Mouse (Mus musculus) embryonic facial prominence, embryonic 11.5 days (tissue): ENCODE results near the gene Rtn1. TPM values are rescaled to one million over a fixed set of nuclear protein-coding genes. Genes with fewer than 3 reads are reported as not detected.
A peak's percentile ranks its signal among the peaks of the same experiment; 100 is the strongest.

Experiments
- ATAC-seq: fragments of 200-750 bp; cut with Nextera tagmentation; replicated peaks from 2 replicates; pipeline ENCODE4 v1.8.0; 2017; ENCODE audit warnings: low read depth; ENCODE audit not compliant: insufficient number of reproducible peaks, low FRiP score, low TSS enrichment
- DNase-seq: peaks from one replicate; pipeline ENCODE4 v3.0.0-alpha.2; 2015; ENCODE audit warnings: low spot score
- H3K27ac ChIP-seq: fragments of 300-500 bp; sonication (generic); replicated peaks from 2 replicates; pipeline ENCODE4 v1.5.1; 2014; ENCODE audit warnings: mild to moderate bottlenecking, low read depth, low read length, control low read depth
- H3K27me3 ChIP-seq: fragments of 300-500 bp; sonication (generic); 2 replicates; pipeline ENCODE4 v1.6.1; 2014; ENCODE audit warnings: mild to moderate bottlenecking, low read length, moderate library complexity, mixed read lengths; ENCODE audit not compliant: control insufficient read depth, insufficient read depth
- H3K36me3 ChIP-seq: fragments of 300-500 bp; sonication (generic); replicated peaks from 2 replicates; pipeline ENCODE4 v1.6.1; 2014; ENCODE audit warnings: low read depth, mild to moderate bottlenecking, low read length, moderate library complexity, mixed read lengths; ENCODE audit not compliant: control insufficient read depth, insufficient read depth
- H3K4me1 ChIP-seq: fragments of 300-500 bp; sonication (generic); 2 replicates; pipeline ENCODE4 v1.6.1; 2014; ENCODE audit warnings: low read length, mixed read lengths; ENCODE audit not compliant: control insufficient read depth, insufficient read depth
- H3K4me2 ChIP-seq: fragments of 300-500 bp; sonication (generic); 2 replicates; pipeline ENCODE4 v1.6.1; 2014; ENCODE audit warnings: low read depth, mild to moderate bottlenecking, control low read depth, low read length, moderate library complexity
- H3K4me3 ChIP-seq: fragments of 300-500 bp; sonication (generic); 2 replicates; pipeline ENCODE4 v1.5.1; 2014; ENCODE audit warnings: low read depth, low read length, control low read depth
- H3K9ac ChIP-seq: fragments of 300-500 bp; sonication (generic); replicated peaks from 2 replicates; pipeline ENCODE4 v1.6.1; 2014; ENCODE audit warnings: mild to moderate bottlenecking, control low read depth, low read length
- H3K9me3 ChIP-seq: fragments of 300-500 bp; sonication (generic); replicated peaks from 2 replicates; pipeline ENCODE4 v1.6.1; 2016; ENCODE audit warnings: mild to moderate bottlenecking, low read length, inconsistent platforms, mixed read lengths; ENCODE audit not compliant: control insufficient read depth
- WGBS: fragments of 180-500 bp; shearing (Covaris S2); extraction: QIAGEN DNeasy Blood & Tissue Kit; methylation state at CpG from one replicate; pipeline ENCODE4 v1.1.7; 2014; 5-methylcytosine and 5-hydroxymethylcytosine counted together
- polyA plus RNA-seq: library from polyadenylated mRNA; unstranded; fragments of >200 nt; fragmentation: Nextera tagmentation; extraction: Ambion mirVana; gene quantifications from 2 replicates; pipeline ENCODE4 v1.2.1, GENCODE M21; 2014

The Rtn1 gene
- polyA plus RNA-seq, 1 experiment from 2014 or later: 79.0 TPM

DNA sequence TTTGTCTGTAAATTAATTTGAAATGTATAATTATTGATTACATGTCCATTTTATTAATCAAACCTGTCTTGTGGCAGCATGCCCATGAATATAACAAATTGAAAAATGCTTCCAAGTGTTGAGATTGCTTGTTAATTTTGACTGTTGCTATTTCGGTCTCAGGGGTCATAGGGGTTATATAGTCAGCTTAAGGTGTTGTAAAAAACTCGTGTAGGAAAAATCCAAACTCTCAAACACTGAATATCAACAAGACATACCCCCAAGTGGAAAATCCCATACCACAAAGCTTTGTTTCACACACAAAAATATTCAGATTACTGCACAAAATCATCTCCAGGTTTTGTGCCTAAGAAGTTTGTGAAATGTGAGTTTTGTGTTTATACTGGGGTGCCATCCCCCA is 18.5 kb downstream of the Rtn1 start:
- no peak overlapping the region for H3K9ac ChIP-seq
- no peaks in the 10 kb centered on the region for H3K27me3 ChIP-seq
- H3K27ac ChIP-seq: no peak overlapping the region
- no peak overlapping the region for H3K4me2 ChIP-seq
- H3K36me3 ChIP-seq: no peaks in the 10 kb centered on the region
- H3K9me3 ChIP-seq: no peaks in the 10 kb centered on the region
- no peak overlapping the region for H3K4me3 ChIP-seq
- 64% methylated on average over 2 of the region's 2 CpGs for WGBS
- ATAC-seq (no peak), DNase-seq (no peak)
- no peaks in the 10 kb centered on the region for H3K4me1 ChIP-seq

DNA sequence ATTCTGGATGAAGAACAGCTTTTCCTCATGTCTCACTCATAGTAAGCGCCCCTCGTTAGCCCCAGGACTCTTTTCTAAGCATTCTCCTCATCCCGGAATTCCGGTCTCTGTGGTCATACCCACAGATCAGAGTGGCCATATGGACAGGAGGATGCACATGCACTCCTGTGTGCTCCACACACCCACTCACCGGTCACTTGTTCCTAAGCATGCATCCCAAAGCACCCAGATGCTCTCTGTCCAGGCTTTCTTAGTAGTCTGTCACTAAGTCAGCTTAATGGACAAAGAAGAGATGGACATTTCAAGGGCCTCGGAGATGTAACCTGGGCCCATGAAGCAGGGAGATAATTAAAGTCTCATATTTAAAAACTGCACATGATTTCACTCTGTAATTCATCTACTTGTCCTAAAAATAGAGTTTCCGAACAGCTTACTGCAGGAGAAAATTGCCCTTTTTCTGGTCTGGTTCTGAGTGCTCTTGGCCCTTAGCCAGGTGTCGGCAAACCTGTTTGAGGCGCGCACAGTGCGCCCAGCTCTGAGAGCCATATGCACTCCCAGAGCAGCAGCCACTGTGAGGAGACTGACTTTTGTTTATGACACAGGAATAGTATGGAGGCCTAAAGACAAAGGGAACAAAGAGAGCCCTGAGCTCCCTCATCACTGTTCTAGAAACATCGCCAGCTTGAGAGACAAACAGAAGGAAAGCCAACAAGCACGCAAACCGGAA is 19.3 kb downstream of the Rtn1 start:
- H3K9ac ChIP-seq: no peak overlapping the region
- H3K4me2 ChIP-seq: no peak overlapping the region
- WGBS: 89% methylated on average over 14 of the region's 14 CpGs
- no peak for ATAC-seq
- DNase-seq: no peak
- H3K4me1 ChIP-seq: no peaks in the 10 kb centered on the region
- H3K27me3 ChIP-seq: no peaks in the 10 kb centered on the region
- H3K9me3 ChIP-seq: no peaks in the 10 kb centered on the region
- no peak overlapping the region for H3K4me3 ChIP-seq
- no peak overlapping the region for H3K27ac ChIP-seq
- no peaks in the 10 kb centered on the region for H3K36me3 ChIP-seq

DNA sequence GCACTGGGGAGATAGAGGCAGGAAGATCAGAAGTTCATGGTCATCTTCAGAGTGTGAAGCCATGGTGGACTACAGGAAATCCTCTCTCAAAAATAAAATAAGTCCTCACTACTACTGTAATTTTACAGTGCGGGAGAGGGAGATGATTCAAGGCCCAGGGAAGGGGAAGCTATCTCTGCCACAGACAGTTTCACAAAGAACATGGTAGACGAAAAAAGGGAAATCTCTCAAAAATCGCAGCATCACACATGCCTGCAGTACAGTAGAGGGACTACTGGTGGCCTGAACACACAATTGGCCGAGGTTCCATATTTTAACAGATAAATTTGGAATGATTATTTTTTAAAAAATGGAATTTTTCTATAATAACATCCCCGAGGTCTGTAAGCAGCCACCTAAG is 20.0 kb downstream of the Rtn1 start:
- Histone ChIP-seq H3K27ac (no peak overlapping the region), H3K9me3 (no peaks in the 10 kb centered on the region), H3K4me1 (no peaks in the 10 kb centered on the region), H3K27me3 (no peaks in the 10 kb centered on the region), H3K9ac (no peak overlapping the region), H3K36me3 (no peaks in the 10 kb centered on the region), H3K4me3 (no peak overlapping the region), H3K4me2 (no peak overlapping the region)
- no peak for DNase-seq
- no peak for ATAC-seq
- WGBS: 90% methylated on average over 5 of the region's 5 CpGs

DNA sequence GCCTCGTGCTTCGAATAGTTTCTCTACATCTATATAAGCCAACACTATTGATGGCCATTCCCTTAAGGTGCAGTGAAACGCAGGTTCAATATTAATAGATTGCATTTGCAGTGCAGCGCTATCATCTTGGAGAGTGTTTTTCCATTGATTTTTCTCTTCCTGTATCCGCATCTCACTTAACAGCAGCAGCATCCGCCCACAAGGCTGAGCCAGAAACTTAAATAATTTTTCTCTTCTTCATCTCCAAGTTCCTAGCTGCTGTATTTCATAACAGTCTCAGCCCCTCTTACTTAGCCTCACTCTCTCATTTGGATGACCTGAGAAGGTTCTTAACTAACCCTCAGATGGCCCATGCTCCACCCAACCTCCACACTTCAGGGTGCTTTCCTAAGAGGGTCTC is 20.7 kb downstream of the Rtn1 start:
- no peak overlapping the region for H3K4me2 ChIP-seq
- ATAC-seq (no peak), DNase-seq (no peak)
- H3K36me3 ChIP-seq: no peaks in the 10 kb centered on the region
- H3K4me3 ChIP-seq: no peak overlapping the region
- H3K27ac ChIP-seq: no peak overlapping the region
- no peaks in the 10 kb centered on the region for H3K4me1 ChIP-seq
- no peak overlapping the region for H3K9ac ChIP-seq
- H3K9me3 ChIP-seq: no peaks in the 10 kb centered on the region
- WGBS: 95% methylated on average over 6 of the region's 6 CpGs
- no peaks in the 10 kb centered on the region for H3K27me3 ChIP-seq

DNA sequence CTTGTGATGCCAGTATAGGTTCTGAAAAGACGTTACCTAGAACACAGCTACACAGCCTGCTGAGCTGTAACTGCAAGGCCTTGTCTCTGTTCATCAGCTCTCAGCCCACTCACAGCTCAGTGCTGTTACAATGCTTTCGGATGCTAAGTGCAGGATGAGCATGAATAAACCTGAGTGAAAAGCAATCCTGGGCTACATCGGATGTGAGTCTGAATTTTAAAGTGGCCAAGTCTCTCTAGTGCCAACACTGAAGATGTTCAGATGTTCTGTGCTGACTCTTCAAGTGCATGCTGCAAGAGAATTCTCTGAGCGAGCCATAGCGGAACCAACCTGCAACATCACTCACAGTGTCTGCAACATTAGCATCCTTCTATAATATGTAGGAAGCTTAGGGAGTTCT is 32.5 kb downstream of the Rtn1 start:
- WGBS: 91% methylated on average over 5 of the region's 5 CpGs

DNA sequence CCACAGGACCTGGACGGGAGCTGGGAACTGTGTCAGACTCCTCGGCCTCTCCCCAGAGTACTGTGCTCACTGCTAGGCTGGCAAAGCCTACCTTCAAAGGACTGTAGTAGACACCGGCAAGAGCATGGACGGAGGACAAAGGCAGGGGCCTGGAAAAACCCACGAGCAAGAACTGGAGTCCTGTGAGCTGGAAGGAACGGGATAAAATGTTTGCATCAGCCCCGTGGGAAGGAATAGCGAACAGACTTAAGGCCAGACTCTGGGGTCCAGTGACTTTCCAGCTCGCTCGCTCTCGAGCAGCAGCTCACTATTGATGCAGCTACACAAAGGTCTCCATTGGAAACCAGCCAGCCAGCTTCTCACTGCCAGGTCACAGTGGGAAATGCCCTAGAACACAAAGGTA is 34.0 kb downstream of the Rtn1 start:
- Histone ChIP-seq H3K27ac (no peak overlapping the region), H3K4me2 (no peak overlapping the region), H3K9ac (no peak overlapping the region), H3K9me3 (no peaks in the 10 kb centered on the region), H3K27me3 (no peaks in the 10 kb centered on the region), H3K36me3 (no peaks in the 10 kb centered on the region), H3K4me3 (no peak overlapping the region), H3K4me1 (no peaks in the 10 kb centered on the region)
- DNase-seq: peak; percentile 43
- ATAC-seq: peak; percentile 65; the same call in 1 of the 2 replicates
- 48% methylated on average over 11 of the region's 11 CpGs for WGBS

More for the DNA sequence above, 32.5 kb downstream of the Rtn1 start:
- Histone ChIP-seq H3K36me3 (no peaks in the 10 kb centered on the region), H3K4me3 (no peak overlapping the region), H3K9ac (no peak overlapping the region), H3K4me1 (no peaks in the 10 kb centered on the region), H3K27ac (no peak overlapping the region), H3K9me3 (no peaks in the 10 kb centered on the region), H3K4me2 (no peak overlapping the region; the same call in 1 of the 2 replicates), H3K27me3 (no peaks in the 10 kb centered on the region)
- no peak for ATAC-seq
- DNase-seq: no peak

DNA sequence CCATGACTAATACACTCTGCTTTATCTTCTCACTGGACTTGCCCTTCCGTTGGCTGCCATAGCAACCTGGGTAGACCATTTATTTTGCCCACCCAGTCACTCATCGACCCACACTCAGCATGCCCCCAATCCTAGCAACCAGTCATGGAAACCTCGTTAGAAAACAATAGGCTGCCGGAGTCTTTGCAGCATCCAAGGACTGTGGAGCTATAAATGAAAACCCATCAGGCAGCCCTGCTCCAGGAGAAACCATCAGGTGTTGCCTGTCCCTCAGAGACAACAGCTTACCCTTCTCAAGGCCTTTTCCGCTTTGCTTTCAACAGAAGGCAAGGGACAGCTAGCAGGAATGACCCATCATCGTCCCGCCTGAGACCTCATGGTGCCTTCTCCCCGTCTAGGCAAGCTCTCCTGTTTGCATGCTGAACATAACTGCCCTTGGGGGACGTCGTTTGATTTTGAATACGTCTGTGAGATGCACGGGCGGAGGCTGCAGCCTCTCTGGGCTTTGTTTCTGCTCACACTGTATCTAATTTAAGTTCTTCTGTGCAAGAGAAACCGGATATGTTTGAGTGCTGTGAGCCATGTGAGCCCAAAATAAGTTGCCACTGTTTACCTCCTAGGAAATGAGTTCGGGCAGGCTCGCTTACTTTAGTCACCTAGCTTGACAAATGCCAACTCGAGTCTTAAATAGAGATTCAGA is 34.8 kb downstream of the Rtn1 start:
- no peak overlapping the region for H3K4me2 ChIP-seq
- WGBS: 58% methylated on average over 17 of the region's 17 CpGs
- H3K9me3 ChIP-seq: no peaks in the 10 kb centered on the region
- no peaks in the 10 kb centered on the region for H3K4me1 ChIP-seq
- no peak overlapping the region for H3K9ac ChIP-seq
- DNase-seq: no peak
- no peaks in the 10 kb centered on the region for H3K27me3 ChIP-seq
- H3K36me3 ChIP-seq: no peaks in the 10 kb centered on the region
- no peak overlapping the region for H3K27ac ChIP-seq
- no peak overlapping the region for H3K4me3 ChIP-seq
- peak; percentile 12; the same call in 1 of the 2 replicates for ATAC-seq

DNA sequence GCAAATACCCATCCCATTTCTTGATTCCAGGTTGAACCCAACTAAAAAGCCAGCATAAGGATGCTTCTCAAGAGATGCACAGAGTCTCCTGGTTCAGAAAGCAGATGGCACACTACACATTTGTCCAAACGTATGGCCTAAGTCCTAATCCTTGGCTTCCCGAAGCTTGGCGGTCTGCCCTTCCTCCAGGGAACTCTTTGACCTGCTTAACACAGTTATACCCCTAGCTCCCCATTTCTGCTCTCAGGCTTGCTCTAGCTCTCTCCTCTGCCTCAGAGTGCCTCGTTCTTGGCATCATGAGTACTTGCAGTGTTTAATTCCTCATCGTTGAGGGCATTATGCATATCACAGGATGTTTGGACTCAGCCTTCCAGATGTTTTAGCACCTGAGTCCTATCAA is 38.8 kb downstream of the Rtn1 start:
- Histone ChIP-seq H3K9ac (no peak overlapping the region), H3K4me1 (no peaks in the 10 kb centered on the region), H3K27ac (no peak overlapping the region), H3K27me3 (no peaks in the 10 kb centered on the region), H3K4me2 (no peak overlapping the region), H3K36me3 (no peaks in the 10 kb centered on the region), H3K4me3 (no peak overlapping the region), H3K9me3 (no peaks in the 10 kb centered on the region)
- 81% methylated on average over 5 of the region's 5 CpGs for WGBS
- DNase-seq (no peak), ATAC-seq (no peak)
